Mouse (Mus musculus) hindbrain, embryonic 15.5 days (tissue): ENCODE measurements around the gene Spata18. TPM values are rescaled to one million over a fixed set of nuclear protein-coding genes. Genes with fewer than 3 reads are reported as not detected.
A peak's percentile ranks its signal among the peaks of the same experiment; 100 is the strongest.

Source experiments
- ATAC-seq: fragments of 200-750 bp; cut with Nextera tagmentation; 2 replicates; pipeline ENCODE4 v1.8.0; 2017; ENCODE audit warnings: low read depth, moderate number of reproducible peaks, moderate TSS enrichment; ENCODE audit not compliant: low FRiP score
- H3K27ac ChIP-seq: fragments of 300-500 bp; sonication (generic); replicated peaks from 2 replicates; pipeline ENCODE4 v1.5.1; 2015; ENCODE audit warnings: mild to moderate bottlenecking, inconsistent platforms
- H3K27me3 ChIP-seq: fragments of 300-500 bp; sonication (generic); 2 replicates; pipeline ENCODE4 v1.6.1; 2015; ENCODE audit warnings: control low read depth, inconsistent platforms
- H3K36me3 ChIP-seq: fragments of 300-500 bp; sonication (generic); 2 replicates; pipeline ENCODE4 v1.6.1; 2015; ENCODE audit warnings: control low read depth, inconsistent platforms
- H3K4me1 ChIP-seq: fragments of 300-500 bp; sonication (generic); replicated peaks from 2 replicates; pipeline ENCODE4 v1.6.1; 2015; ENCODE audit warnings: control low read depth, inconsistent platforms
- H3K4me2 ChIP-seq: fragments of 300-500 bp; sonication (generic); 2 replicates; pipeline ENCODE4 v1.6.1; 2015; ENCODE audit warnings: moderate library complexity, mild to moderate bottlenecking, inconsistent platforms
- H3K4me3 ChIP-seq: fragments of 300-500 bp; sonication (generic); 2 replicates; pipeline ENCODE4 v1.5.1; 2015; ENCODE audit warnings: mild to moderate bottlenecking, inconsistent platforms
- H3K9ac ChIP-seq: fragments of 300-500 bp; sonication (generic); 2 replicates; pipeline ENCODE4 v1.6.1; 2015; ENCODE audit warnings: inconsistent platforms
- H3K9me3 ChIP-seq: fragments of 300-500 bp; sonication (generic); 2 replicates; pipeline ENCODE4 v1.6.1; 2016; ENCODE audit warnings: control low read depth, inconsistent platforms
- WGBS: fragments of 180-500 bp; shearing (Covaris S2); methylation state at CpG from one replicate; pipeline ENCODE4 v1.1.7; 2015; 5-methylcytosine and 5-hydroxymethylcytosine counted together
- polyA plus RNA-seq: library from polyadenylated mRNA; unstranded; fragments of >200 nt; fragmentation: Nextera tagmentation; extraction: Ambion mirVana; gene quantifications from 2 replicates; pipeline ENCODE4 v1.2.1, GENCODE M21; 2015

Spata18 gene
- 1.1 and 1.3 TPM in 2 replicates for polyA plus RNA-seq

- no peaks in the 10 kb centered on the region for H3K9me3 ChIP-seq
- H3K27ac ChIP-seq: no peak within 1 kb of the TSS
- peak within 1 kb of the TSS; percentile 20; the same call in 1 of the 2 replicates for H3K9ac ChIP-seq
- H3K4me1 ChIP-seq: peaks cover 28% of the 10 kb centered on the region
- WGBS: under 1% methylated on average over 57 of the region's 57 CpGs
- no peak for ATAC-seq
- H3K36me3 ChIP-seq: no peaks in the 10 kb centered on the region
- H3K27me3 ChIP-seq: peaks cover 46% of the 10 kb centered on the region
- H3K4me2 ChIP-seq: peak within 1 kb of the TSS; percentile 89
- H3K4me3 ChIP-seq: peak within 1 kb of the TSS; percentile 41
Observed at GRCm38 (mm10) chr5:73651061-73651854, at the start of gene Spata18. Gene Spata18 (plus strand): TSS chr5:73651379.

DNA sequence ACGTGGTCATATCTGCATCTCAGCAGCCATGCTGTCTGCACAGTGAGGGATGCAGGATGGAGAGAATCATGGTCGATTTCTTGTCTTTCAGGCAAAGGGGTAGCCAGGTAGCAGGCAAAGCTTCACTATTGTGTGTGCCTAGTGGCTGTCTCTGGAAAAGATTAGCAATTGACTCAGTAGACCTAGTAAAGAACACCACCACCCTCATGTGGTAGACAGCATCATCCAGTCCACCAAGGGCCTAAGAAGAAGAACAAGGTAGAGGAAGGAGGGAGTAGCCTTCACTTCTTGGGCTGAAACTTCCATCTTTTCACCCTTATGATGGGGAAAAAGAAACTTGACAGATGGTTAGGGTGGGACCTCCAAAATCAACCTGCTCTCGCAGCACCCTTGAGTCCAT lies 48.3 kb upstream of the Spata18 start:
- peaks cover 20% of the 10 kb centered on the region for H3K4me1 ChIP-seq
- 76% methylated on average over 3 of the region's 3 CpGs for WGBS
- no peak overlapping the region for H3K27ac ChIP-seq
- H3K4me2 ChIP-seq: no peak overlapping the region
- H3K9me3 ChIP-seq: no peaks in the 10 kb centered on the region
- ATAC-seq: no peak
- H3K36me3 ChIP-seq: no peaks in the 10 kb centered on the region
- no peaks in the 10 kb centered on the region for H3K27me3 ChIP-seq
- H3K4me3 ChIP-seq: no peak overlapping the region
- H3K9ac ChIP-seq: no peak overlapping the region

- Histone ChIP-seq H3K9me3 (no peaks in the 10 kb centered on the region), H3K4me2 (no peak overlapping the region), H3K4me1 (peaks cover 12% of the 10 kb centered on the region), H3K27me3 (no peaks in the 10 kb centered on the region), H3K9ac (no peak overlapping the region), H3K4me3 (no peak overlapping the region), H3K36me3 (no peaks in the 10 kb centered on the region), H3K27ac (no peak overlapping the region)
- ATAC-seq: no peak
- WGBS: 54% methylated on average over 6 of the region's 6 CpGs
Observed at GRCm38 (mm10) chr5:73604542-73604941, 46.6 kb upstream of the Spata18 start.

DNA sequence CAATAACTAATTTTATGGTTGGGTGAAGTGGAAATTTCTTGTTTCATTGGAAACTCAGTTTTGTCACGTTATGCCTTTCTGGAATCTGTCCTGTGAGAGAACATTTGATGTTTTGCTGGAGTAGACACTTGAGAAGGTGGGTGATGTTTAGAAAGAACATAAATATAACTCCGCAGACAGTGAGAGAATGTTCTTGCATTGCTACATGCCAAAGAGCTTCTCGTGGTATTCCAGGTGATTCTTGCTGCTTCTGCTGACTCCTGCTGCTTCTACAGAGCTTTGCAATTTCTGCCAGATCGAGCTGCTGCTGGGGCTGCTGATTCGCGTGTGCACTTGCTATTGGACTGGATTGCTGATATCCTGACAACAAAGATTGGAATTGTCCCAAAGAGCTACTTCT lies 46.2 kb upstream of the Spata18 start:
- ATAC-seq: no peak

DNA sequence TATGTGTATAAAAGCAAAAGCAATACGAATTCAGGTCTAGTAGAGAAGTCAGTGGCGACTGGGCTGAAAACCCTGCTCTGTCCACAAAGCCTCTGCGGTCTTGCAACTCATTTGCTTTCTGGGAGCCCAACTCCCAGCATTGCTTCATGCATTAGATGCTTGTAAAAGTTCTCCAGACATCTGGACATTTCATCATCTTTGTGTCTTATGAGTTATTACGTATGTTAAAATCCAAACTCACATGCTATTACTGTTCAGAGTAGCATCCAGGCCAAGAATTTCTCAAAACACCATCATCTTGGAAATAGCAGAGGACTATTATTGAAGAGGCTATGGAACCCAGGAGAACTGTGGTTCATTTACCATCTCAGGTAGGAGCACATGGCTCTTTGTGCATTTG lies 40.1 kb upstream of the Spata18 start:
- Histone ChIP-seq H3K9ac (no peak overlapping the region), H3K4me3 (no peak overlapping the region), H3K4me1 (no peaks in the 10 kb centered on the region), H3K27ac (no peak overlapping the region), H3K27me3 (no peaks in the 10 kb centered on the region), H3K9me3 (no peaks in the 10 kb centered on the region), H3K4me2 (no peak overlapping the region), H3K36me3 (no peaks in the 10 kb centered on the region)
- no peak for ATAC-seq
- 94% methylated on average over 4 of the region's 4 CpGs for WGBS

More for the DNA sequence above, 46.2 kb upstream of the Spata18 start:
- Histone ChIP-seq H3K27me3 (no peaks in the 10 kb centered on the region), H3K9ac (no peak overlapping the region), H3K4me2 (no peak overlapping the region), H3K4me1 (peaks cover 11% of the 10 kb centered on the region; the same call in 1 of the 2 replicates), H3K4me3 (no peak overlapping the region), H3K9me3 (no peaks in the 10 kb centered on the region), H3K36me3 (no peaks in the 10 kb centered on the region), H3K27ac (no peak overlapping the region)
- 83% methylated on average over 6 of the region's 6 CpGs for WGBS

GRCm38 (mm10) chr5:73613296-73613695 lies 37.9 kb upstream of the Spata18 start:
- Histone ChIP-seq H3K4me1 (no peaks in the 10 kb centered on the region), H3K27ac (no peak overlapping the region), H3K27me3 (no peaks in the 10 kb centered on the region), H3K4me2 (no peak overlapping the region), H3K9ac (no peak overlapping the region), H3K36me3 (no peaks in the 10 kb centered on the region), H3K4me3 (no peak overlapping the region), H3K9me3 (no peaks in the 10 kb centered on the region)
- WGBS: 93% methylated on average over 8 of the region's 8 CpGs
- ATAC-seq: no peak

DNA sequence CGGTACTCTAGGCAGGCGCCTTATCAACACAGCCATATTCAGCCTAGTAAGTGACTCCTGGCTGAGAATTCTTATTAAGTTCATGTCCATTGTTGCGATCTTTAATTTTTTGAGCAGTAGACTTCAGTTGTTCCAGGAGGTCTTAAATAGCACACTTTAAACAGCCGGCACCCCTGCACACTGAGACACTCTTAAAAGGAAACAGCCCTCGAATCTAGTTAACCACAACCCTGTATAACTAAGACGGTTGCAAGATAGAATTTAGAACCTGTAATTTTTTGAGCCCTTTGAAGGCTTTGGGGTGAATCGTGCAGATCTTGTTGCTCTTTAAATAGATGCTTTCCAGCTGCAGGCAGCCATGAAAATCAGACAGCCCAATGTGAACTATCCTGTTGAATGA lies 36.0 kb upstream of the Spata18 start:
- no peak overlapping the region for H3K9ac ChIP-seq
- no peaks in the 10 kb centered on the region for H3K36me3 ChIP-seq
- no peak overlapping the region for H3K4me2 ChIP-seq
- H3K9me3 ChIP-seq: no peaks in the 10 kb centered on the region
- H3K27ac ChIP-seq: no peak overlapping the region
- no peaks in the 10 kb centered on the region for H3K4me1 ChIP-seq
- 82% methylated on average over 7 of the region's 7 CpGs for WGBS
- no peak overlapping the region for H3K4me3 ChIP-seq
- no peak for ATAC-seq
- H3K27me3 ChIP-seq: no peaks in the 10 kb centered on the region

DNA sequence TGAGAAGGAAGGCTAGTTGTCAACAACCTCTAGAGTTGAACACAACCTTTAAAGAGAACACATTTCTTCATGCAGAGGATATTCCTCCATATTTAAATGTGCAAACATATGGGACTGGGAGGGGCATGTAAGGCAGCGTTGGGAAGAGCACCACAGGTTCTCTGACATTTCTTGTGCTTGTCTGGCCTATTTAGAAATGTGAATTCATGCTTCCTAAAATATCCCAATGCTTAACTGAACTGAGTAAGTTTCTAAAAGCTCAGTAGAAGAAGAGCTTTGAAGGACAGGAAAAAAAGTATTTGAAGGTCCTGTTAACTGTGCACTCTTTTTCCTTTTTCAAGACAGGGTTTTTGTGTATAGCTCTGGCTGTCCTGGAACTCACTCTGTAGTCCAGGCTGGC lies 32.2 kb upstream of the Spata18 start:
- no peaks in the 10 kb centered on the region for H3K4me1 ChIP-seq
- 88% methylated on average over 1 of the region's 1 CpGs for WGBS
- no peak overlapping the region for H3K27ac ChIP-seq

GRCm38 (mm10) chr5:73625505-73625904 lies 25.7 kb upstream of the Spata18 start:
- Histone ChIP-seq H3K36me3 (no peaks in the 10 kb centered on the region), H3K9ac (no peak overlapping the region), H3K4me1 (no peaks in the 10 kb centered on the region), H3K4me3 (no peak overlapping the region), H3K27ac (no peak overlapping the region), H3K9me3 (no peaks in the 10 kb centered on the region), H3K4me2 (no peak overlapping the region), H3K27me3 (no peaks in the 10 kb centered on the region)
- ATAC-seq: no peak
- WGBS: 84% methylated on average over 1 of the region's 1 CpGs

More for the DNA sequence above, 32.2 kb upstream of the Spata18 start:
- Histone ChIP-seq H3K4me2 (no peak overlapping the region), H3K4me3 (no peak overlapping the region), H3K36me3 (no peaks in the 10 kb centered on the region), H3K9me3 (no peaks in the 10 kb centered on the region), H3K27me3 (no peaks in the 10 kb centered on the region), H3K9ac (no peak overlapping the region)
- ATAC-seq: no peak

GRCm38 (mm10) chr5:73626842-73627241 lies 24.3 kb upstream of the Spata18 start:
- no peak for ATAC-seq
- Histone ChIP-seq H3K4me3 (no peak overlapping the region), H3K9ac (no peak overlapping the region), H3K4me2 (no peak overlapping the region), H3K27me3 (no peaks in the 10 kb centered on the region), H3K4me1 (no peaks in the 10 kb centered on the region), H3K27ac (no peak overlapping the region), H3K9me3 (no peaks in the 10 kb centered on the region), H3K36me3 (no peaks in the 10 kb centered on the region)
- WGBS: 85% methylated on average over 7 of the region's 7 CpGs

GRCm38 (mm10) chr5:73627559-73627958 lies 23.6 kb upstream of the Spata18 start:
- 56% methylated on average over 4 of the region's 4 CpGs for WGBS
- no peak overlapping the region for H3K9ac ChIP-seq
- ATAC-seq: no peak

GRCm38 (mm10) chr5:73627991-73628390 lies 23.2 kb upstream of the Spata18 start:
- Histone ChIP-seq H3K4me1 (no peaks in the 10 kb centered on the region), H3K4me3 (no peak overlapping the region), H3K27ac (no peak overlapping the region), H3K9ac (no peak overlapping the region), H3K27me3 (no peaks in the 10 kb centered on the region), H3K36me3 (no peaks in the 10 kb centered on the region), H3K9me3 (no peaks in the 10 kb centered on the region), H3K4me2 (no peak overlapping the region)
- WGBS: 80% methylated on average over 15 of the region's 15 CpGs
- ATAC-seq: no peak

More at GRCm38 (mm10) chr5:73627559-73627958, 23.6 kb upstream of the Spata18 start:
- no peak overlapping the region for H3K4me3 ChIP-seq
- H3K9me3 ChIP-seq: no peaks in the 10 kb centered on the region
- no peak overlapping the region for H3K4me2 ChIP-seq
- H3K27ac ChIP-seq: no peak overlapping the region
- H3K4me1 ChIP-seq: no peaks in the 10 kb centered on the region
- H3K27me3 ChIP-seq: no peaks in the 10 kb centered on the region
- H3K36me3 ChIP-seq: no peaks in the 10 kb centered on the region

GRCm38 (mm10) chr5:73630141-73630540 lies 21.0 kb upstream of the Spata18 start:
- H3K9me3 ChIP-seq: no peaks in the 10 kb centered on the region
- WGBS: 86% methylated on average over 5 of the region's 5 CpGs
- no peak overlapping the region for H3K4me3 ChIP-seq
- H3K27me3 ChIP-seq: no peaks in the 10 kb centered on the region
- H3K36me3 ChIP-seq: peaks cover 15% of the 10 kb centered on the region
- no peak overlapping the region for H3K4me2 ChIP-seq
- no peak overlapping the region for H3K27ac ChIP-seq
- no peaks in the 10 kb centered on the region for H3K4me1 ChIP-seq
- no peak overlapping the region for H3K9ac ChIP-seq
- ATAC-seq: no peak
